Mouse (Mus musculus) liver, embryonic 14.5 days (tissue): ENCODE measurements at regions not wholly inside any gene's neighbourhood (a gene's known extent, or its start where the extent isn't known, plus 50 kb on each side); places are given as distances from the start of the nearest gene placed in this dataset.

Experiments used
- CTCF ChIP-seq: IDR thresholded peaks from 2 replicates; pipeline ENCODE4 v1.5.1; 2016; ENCODE audit warnings: antibody characterized with exemption, low read depth, control low read depth
- EP300 ChIP-seq: IDR thresholded peaks from 2 replicates; pipeline ENCODE4 v1.6.1; 2016; ENCODE audit warnings: antibody characterized with exemption, low read depth

DNA sequence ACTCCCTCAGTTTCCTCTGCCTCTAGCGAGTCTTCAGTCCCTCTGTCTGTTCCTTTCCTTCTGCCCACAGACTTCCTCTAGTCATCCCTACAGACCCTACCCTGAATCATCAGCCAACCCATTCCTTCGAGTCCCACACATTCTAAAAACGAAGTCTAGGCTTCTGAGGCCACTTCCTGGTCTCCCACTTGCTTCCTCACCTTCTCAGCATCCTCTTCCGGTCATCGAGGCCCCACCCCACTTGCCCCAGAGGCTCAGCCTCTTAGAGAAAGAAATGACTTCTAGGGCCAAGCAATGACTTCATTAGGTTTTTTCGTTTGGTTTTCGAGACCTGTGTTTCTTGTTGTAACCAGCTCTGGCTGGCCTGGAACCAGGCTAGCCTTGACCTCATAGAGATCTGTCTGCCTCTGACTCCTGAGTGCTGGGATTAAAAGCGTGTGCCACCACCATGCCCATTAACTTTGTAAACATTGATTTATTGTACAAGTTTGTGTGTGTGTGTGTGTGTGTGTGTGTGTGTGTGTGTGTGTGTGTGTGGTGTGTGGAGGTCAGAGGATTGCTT, 57.4 kb upstream of the 1600014C23Rik start:
- TF ChIP-seq CTCF (no peak), EP300 (no peak)
